Mouse (Mus musculus) bone marrow, adult 2 months (tissue): ENCODE measurements around the gene C8g.

Experiments used
- CTCF ChIP-seq: fragments of 200-500 bp; IDR thresholded peaks from 2 replicates; pipeline ENCODE4 v1.5.1; 2011; ENCODE audit warnings: low read length, control low read depth; ENCODE audit not compliant: control insufficient read depth, insufficient read depth
- POLR2A ChIP-seq: fragments of 200-500 bp; IDR thresholded peaks from 2 replicates; pipeline ENCODE4 v1.6.1; 2011; ENCODE audit warnings: low read depth, mild to moderate bottlenecking, control low read depth, low read length, borderline replicate concordance; ENCODE audit not compliant: control insufficient read depth

DNA sequence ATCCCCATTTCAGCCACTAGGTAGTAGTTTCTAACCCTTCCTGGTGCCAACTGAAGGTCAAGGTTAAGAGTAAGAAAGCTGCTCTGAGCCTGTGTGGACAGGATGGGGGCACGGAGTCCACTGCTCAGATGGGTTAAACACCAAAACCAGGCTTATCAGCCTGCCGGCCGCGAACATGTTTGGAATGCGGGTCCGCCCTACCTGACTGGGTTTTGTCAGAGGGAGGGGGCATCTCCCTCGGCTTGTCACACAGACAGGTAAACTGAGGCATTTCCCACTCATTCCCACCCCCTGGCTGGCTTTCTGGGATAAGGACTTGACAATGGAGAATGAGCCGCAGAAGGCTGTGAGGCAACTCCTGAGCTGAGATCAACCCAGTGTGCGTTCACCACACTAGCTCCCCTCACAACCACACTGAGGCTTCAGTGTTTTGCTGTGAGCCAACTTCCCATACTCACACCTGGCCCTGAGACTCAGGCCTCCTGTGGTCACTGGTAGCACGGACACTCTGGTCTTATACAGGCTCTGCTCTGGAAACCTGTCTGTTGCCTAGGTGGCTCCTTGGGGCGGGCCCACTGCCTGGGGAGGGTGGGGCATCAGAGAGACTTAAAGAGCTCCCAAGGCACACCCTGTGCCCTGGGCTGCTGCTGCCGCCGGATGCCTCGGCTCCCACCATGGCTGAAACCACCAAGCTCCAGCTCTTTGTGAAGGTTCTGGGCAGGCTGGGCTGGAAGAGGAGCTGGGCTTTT lies 45.1 kb downstream of the C8g start, which contains the start of gene Clic3:
- no peak for TF ChIP-seq CTCF
- TF ChIP-seq POLR2A = no peak
